Mouse (Mus musculus) heart, embryonic 14.5 days (tissue): ENCODE results near the gene Tcaf3. TPM values are rescaled to one million over a fixed set of nuclear protein-coding genes. Genes with fewer than 3 reads are reported as not detected.

Experiments used
- ATAC-seq: fragments of 200-750 bp; cut with Nextera tagmentation; 2 replicates; pipeline ENCODE4 v1.8.0; 2017; ENCODE audit warnings: low read depth, moderate TSS enrichment; ENCODE audit not compliant: insufficient number of reproducible peaks, insufficient read depth, low FRiP score
- H3K27ac ChIP-seq, 2 experiments: fragments of 200-500 bp in 1 of 2; fragments of 300-500 bp in 1 of 2; sonication (generic) in 1 of 2; replicated peaks in 1 of 2; 2 replicates each; pipeline ENCODE4 v1.5.1; 2012 to 2014; ENCODE audit warnings: low read depth in 2 of 2, low read length in 2 of 2, control low read depth in 1 of 2, mild to moderate bottlenecking in 1 of 2, mixed read lengths in 1 of 2; ENCODE audit not compliant: control insufficient read depth in 1 of 2, insufficient read depth in 1 of 2
- H3K27me3 ChIP-seq: fragments of 300-500 bp; sonication (generic); 2 replicates; pipeline ENCODE4 v1.6.1; 2014; ENCODE audit warnings: mild to moderate bottlenecking, low read length, control low read depth; ENCODE audit not compliant: control insufficient read depth, insufficient read depth
- H3K36me3 ChIP-seq: fragments of 300-500 bp; sonication (generic); 2 replicates; pipeline ENCODE4 v1.6.1; 2014; ENCODE audit warnings: mild to moderate bottlenecking, control low read depth, low read length, mixed read lengths; ENCODE audit not compliant: control insufficient read depth, insufficient read depth
- H3K4me1 ChIP-seq, 2 experiments: fragments of 200-500 bp in 1 of 2; fragments of 300-500 bp in 1 of 2; sonication (generic) in 1 of 2; 2 replicates each; pipeline ENCODE4 v1.6.1; 2012 to 2014; ENCODE audit warnings: low read length in 2 of 2, control low read depth in 1 of 2, mixed read lengths in 1 of 2; ENCODE audit not compliant: control insufficient read depth in 2 of 2, insufficient read depth in 2 of 2
- H3K4me2 ChIP-seq: fragments of 300-500 bp; sonication (generic); 2 replicates; pipeline ENCODE4 v1.6.1; 2014; ENCODE audit warnings: mild to moderate bottlenecking, low read length
- H3K4me3 ChIP-seq, 2 experiments: fragments of 200-500 bp in 1 of 2; fragments of 300-500 bp in 1 of 2; sonication (generic) in 1 of 2; 2 replicates each; pipeline ENCODE4 v1.5.1; 2012 to 2014; ENCODE audit warnings: low read length in 2 of 2, mild to moderate bottlenecking in 2 of 2, control low read depth in 1 of 2, low read depth in 1 of 2, moderate library complexity in 1 of 2; ENCODE audit not compliant: control insufficient read depth in 1 of 2, insufficient read depth in 1 of 2
- H3K9ac ChIP-seq: fragments of 300-500 bp; sonication (generic); 2 replicates; pipeline ENCODE4 v1.6.1; 2014; ENCODE audit warnings: mild to moderate bottlenecking, low read length
- H3K9me3 ChIP-seq: fragments of 300-500 bp; sonication (generic); 2 replicates; pipeline ENCODE4 v1.6.1; 2016; ENCODE audit warnings: low read length, control low read depth; ENCODE audit not compliant: control insufficient read depth
- WGBS: fragments of 180-500 bp; shearing (Covaris S2); extraction: QIAGEN DNeasy Blood & Tissue Kit; methylation state at CpG from one replicate; pipeline ENCODE4 v1.1.7; 2014; 5-methylcytosine and 5-hydroxymethylcytosine counted together
- polyA plus RNA-seq: library from polyadenylated mRNA; unstranded; fragments of >200 nt; fragmentation: Nextera tagmentation; extraction: Ambion mirVana; gene quantifications from 2 replicates; pipeline ENCODE4 v1.2.1, GENCODE M21; 2014

The Tcaf3 gene
- polyA plus RNA-seq, 1 experiment from 2014 or later: not detected

GRCm38 (mm10) chr6:42544846-42545245 is 52.6 kb downstream of the Tcaf3 start:
- Histone ChIP-seq H3K36me3 (no peaks in the 10 kb centered on the region), H3K4me1 (peaks cover 0 to 4% of the 10 kb centered on the region in 2 experiments; a peak in 1 of 4 replicates), H3K27ac (peak overlapping the region in 1 of 2 experiments; percentile 29; a peak in 1 of 4 replicates), H3K27me3 (no peaks in the 10 kb centered on the region), H3K4me2 (no peak overlapping the region), H3K9ac (no peak overlapping the region), H3K9me3 (no peaks in the 10 kb centered on the region), H3K4me3 (no peak overlapping the region)
- WGBS: 23% methylated on average over 1 of the region's 1 CpGs
- no peak for ATAC-seq

DNA sequence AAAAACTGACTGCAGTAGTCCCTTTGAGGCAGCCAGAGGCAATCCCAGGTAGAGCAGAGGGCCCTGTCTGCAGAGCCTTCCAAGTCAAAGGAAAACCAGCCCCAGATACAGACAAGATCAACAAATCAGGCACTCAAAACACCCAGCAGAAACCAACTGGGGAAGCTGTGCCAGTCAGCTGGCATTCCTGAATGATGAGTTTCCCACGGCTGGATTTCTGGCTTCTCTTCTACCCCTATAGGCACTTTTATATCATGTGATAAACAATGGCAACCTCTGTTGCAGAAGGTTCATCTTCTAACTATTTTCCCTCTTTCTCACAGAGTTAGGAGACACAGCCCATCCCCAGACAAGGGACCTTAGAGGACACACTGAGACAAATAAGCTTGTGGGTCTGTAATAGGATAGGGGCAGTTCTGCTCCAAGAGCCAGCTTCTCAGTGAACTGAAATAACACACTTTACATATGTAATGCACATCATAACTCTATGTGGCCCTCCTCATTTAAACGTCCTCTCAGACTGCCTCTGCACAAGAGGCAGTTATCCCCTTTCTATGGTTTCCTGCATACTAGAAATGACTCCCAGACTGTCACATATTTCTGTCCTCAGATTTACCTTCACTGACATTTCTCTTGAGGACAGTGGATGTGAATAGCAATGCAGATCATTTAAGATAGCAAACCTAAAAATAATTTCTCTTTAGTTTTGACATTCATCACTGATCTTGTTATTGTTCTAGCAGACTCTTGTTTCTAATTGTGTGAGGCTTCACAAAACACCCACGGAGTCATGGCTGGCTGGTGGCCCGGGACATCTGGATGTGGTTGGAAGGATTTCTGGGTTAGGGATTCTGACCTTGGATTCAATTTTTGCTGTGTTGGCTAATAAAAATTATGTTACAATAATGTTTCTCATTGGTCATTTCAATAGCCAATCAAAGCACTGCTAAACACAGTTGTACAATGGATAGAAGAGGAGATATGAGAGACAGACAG is 55.2 kb downstream of the Tcaf3 start:
- ATAC-seq: no peak
- H3K9ac ChIP-seq: no peak overlapping the region
- H3K4me1 ChIP-seq: peaks cover 0 to 4% of the 10 kb centered on the region in 2 experiments; a peak in 1 of 4 replicates
- H3K4me3 ChIP-seq: no peak overlapping the region
- H3K9me3 ChIP-seq: no peaks in the 10 kb centered on the region
- H3K36me3 ChIP-seq: no peaks in the 10 kb centered on the region
- no peak overlapping the region for H3K4me2 ChIP-seq
- H3K27ac ChIP-seq: no peak overlapping the region
- H3K27me3 ChIP-seq: no peaks in the 10 kb centered on the region
- WGBS: 48% methylated on average over 4 of the region's 4 CpGs

DNA sequence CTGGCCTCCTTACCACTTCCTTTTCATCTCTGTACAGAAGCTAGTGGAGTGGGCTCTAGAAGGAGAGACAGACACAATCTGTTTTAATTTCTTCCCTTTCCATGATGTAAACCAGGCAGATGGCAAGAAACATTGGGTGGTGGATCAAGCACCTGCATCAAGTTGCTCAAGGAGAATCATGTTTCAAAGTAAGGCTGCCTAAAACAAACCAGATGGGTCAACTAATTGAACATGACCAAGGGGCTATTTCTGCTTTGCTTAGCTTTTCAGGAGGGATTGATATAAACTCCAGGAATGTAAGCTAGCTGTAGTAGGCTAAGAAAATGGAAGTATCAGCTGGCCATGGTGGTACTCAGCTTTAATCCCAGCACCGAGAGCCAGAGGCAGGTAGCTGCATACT is 56.8 kb downstream of the Tcaf3 start:
- no peak overlapping the region for H3K27ac ChIP-seq
- no peak overlapping the region for H3K4me3 ChIP-seq
- H3K9me3 ChIP-seq: no peaks in the 10 kb centered on the region
- H3K9ac ChIP-seq: no peak overlapping the region
- peaks cover 0 to 3% of the 10 kb centered on the region in 2 experiments; a peak in 1 of 4 replicates for H3K4me1 ChIP-seq
- no peaks in the 10 kb centered on the region for H3K36me3 ChIP-seq
- 91% methylated on average over 1 of the region's 1 CpGs for WGBS
- no peak for ATAC-seq
- no peaks in the 10 kb centered on the region for H3K27me3 ChIP-seq
- H3K4me2 ChIP-seq: no peak overlapping the region

DNA sequence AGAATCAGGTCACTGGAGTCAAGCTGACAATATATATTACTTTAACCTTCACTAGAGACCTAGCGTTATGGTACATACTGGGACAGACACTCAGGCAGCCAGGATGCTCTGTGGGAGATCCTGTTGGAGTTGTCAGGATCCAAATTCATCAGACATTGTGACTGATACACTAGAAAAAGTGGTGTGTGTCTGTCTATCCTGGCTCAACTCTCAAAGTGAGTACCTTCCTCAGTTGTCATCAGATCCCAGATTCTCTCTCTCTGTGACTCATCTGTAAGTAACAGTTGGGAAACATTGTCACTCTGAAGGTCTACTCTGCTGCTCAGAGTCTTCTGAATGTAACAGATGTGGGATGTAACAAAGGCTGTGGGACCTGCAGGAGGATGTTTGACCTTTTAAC is 57.8 kb downstream of the Tcaf3 start:
- no peak for ATAC-seq

More for the DNA sequence above, 57.8 kb downstream of the Tcaf3 start:
- Histone ChIP-seq H3K4me2 (no peak overlapping the region), H3K4me3 (no peak overlapping the region), H3K9me3 (no peaks in the 10 kb centered on the region), H3K36me3 (no peaks in the 10 kb centered on the region), H3K4me1 (no peaks in the 10 kb centered on the region), H3K27me3 (no peaks in the 10 kb centered on the region), H3K9ac (no peak overlapping the region), H3K27ac (no peak overlapping the region)
- WGBS: 91% methylated on average over 1 of the region's 1 CpGs

Other genes with a start within 250 kb of the Tcaf3 start
- gene Zyx, start 248.1 kb downstream of the Tcaf3 start, polyA plus RNA-seq: 167 and 173 TPM in 2 replicates
- 0.96 and 1.1 TPM in 2 replicates for gene Epha1, start 224.4 kb downstream of the Tcaf3 start, polyA plus RNA-seq
- gene Tas2r143, start 197.5 kb downstream of the Tcaf3 start, polyA plus RNA-seq: not detected in 2 replicates
- not detected in 2 replicates for gene Tas2r135, start 192.3 kb downstream of the Tcaf3 start, polyA plus RNA-seq
- gene Tas2r126, start 163.2 kb downstream of the Tcaf3 start, polyA plus RNA-seq: not detected in 2 replicates
- not detected in 2 replicates for gene Olfr458, start 132.5 kb downstream of the Tcaf3 start, polyA plus RNA-seq
- gene Olfr457, start 121.4 kb downstream of the Tcaf3 start, polyA plus RNA-seq: 0.07 TPM in 1 of 2 replicates, not detected in the other
- not detected in 2 replicates for gene Olfr456, start 110.5 kb downstream of the Tcaf3 start, polyA plus RNA-seq
- not detected in 2 replicates for gene Olfr455, start 50.1 kb downstream of the Tcaf3 start, polyA plus RNA-seq
- 1.4 and 1.6 TPM in 2 replicates for gene Tcaf2, start 47.6 kb upstream of the Tcaf3 start, polyA plus RNA-seq
- gene Tcaf1, start 112.4 kb upstream of the Tcaf3 start, polyA plus RNA-seq: 50.9 and 52.2 TPM in 2 replicates
- not detected in 2 replicates for gene Olfr453, start 141.7 kb upstream of the Tcaf3 start, polyA plus RNA-seq
- not detected in 2 replicates for gene Olfr38, start 158.7 kb upstream of the Tcaf3 start, polyA plus RNA-seq
- not detected in 2 replicates for gene Olfr452, start 187.4 kb upstream of the Tcaf3 start, polyA plus RNA-seq
- not detected in 2 replicates for gene Olfr450, start 214.2 kb upstream of the Tcaf3 start, polyA plus RNA-seq
- gene Olfr449, start 236.7 kb upstream of the Tcaf3 start, polyA plus RNA-seq: not detected in 2 replicates